Mouse (Mus musculus): ENCODE measurements around the gene Ddi2. TPM values are rescaled to one million over a fixed set of nuclear protein-coding genes. Genes with fewer than 3 reads are reported as not detected.

The Ddi2 gene
- total and polyA plus RNA-seq, 3 experiments, result 8.7 to 29.4 (median 28.6) TPM

DNA sequence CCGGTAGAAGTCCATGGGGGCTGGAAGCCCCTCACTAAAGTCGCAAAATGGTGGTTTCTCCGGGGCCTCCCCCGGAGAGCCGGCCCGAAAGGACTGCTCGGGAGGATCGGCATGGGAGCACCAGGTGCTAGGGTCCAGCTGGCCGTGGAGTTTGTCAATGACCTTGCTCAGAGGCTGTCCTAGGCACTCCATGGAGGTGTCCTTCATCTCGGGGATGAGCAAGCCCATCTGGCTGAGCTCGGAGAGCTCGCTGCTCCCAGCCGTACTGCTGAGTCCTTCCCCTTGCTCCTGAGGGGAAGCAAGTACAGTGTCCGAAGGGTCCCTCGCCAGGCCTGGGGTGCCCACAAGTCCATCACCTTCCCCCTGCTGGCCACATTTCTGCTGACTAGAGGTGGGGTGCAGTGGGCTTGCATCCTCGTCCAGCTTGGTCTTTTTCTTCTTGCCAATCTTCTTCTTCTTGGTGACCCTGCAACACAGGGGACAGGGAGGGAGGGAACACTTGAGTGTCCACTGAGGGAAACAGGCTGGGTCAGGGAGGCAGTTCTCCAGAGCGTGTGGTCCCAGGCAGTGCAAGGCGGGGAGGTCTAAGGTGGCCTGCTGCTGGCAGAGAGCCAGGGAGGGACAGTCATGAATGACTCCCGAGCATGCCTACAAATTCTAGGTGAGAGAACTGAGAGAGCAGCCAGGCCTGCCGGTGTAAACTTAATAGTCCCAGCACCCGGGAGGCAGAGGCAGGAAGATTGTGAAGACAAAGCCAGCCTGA lies 90.9 kb downstream of the Ddi2 start:
- Histone ChIP-seq H3K36me3 (ENCODE audit: control insufficient read depth, insufficient read depth, low read length) (peaks cover 3% of the 10 kb centered on the region), H3K4me3 (no peak overlapping the region), H3K79me2 (replicated peaks; ENCODE audit: control insufficient read depth, insufficient read depth, low read length) (no peaks in the 10 kb centered on the region), H3K27me3 (ENCODE audit: control insufficient read depth, insufficient read depth, low read length) (no peaks in the 10 kb centered on the region), H3K4me1 (ENCODE audit: control insufficient read depth, insufficient read depth, low read length) (no peaks in the 10 kb centered on the region), H3K27ac (no peak overlapping the region), H3K9ac (ENCODE audit: low read depth, low read length) (no peak overlapping the region)
- no peak for TF ChIP-seq CTCF (IDR thresholded peaks at IDR 0.05)
- TF ChIP-seq POLR2A (IDR thresholded peaks at IDR 0.05; ENCODE audit: insufficient read depth, low read depth, low read length), result no peak
- TF ChIP-seq EP300 (IDR thresholded peaks at IDR 0.05; ENCODE audit: insufficient read depth, low read depth, low read length), result no peak
- WGBS, result 86% methylated on average over 21 of the region's 21 CpGs
- no peak for DNase-seq
- intact Hi-C loops (cut with DNase I), result no loop called here

DNA sequence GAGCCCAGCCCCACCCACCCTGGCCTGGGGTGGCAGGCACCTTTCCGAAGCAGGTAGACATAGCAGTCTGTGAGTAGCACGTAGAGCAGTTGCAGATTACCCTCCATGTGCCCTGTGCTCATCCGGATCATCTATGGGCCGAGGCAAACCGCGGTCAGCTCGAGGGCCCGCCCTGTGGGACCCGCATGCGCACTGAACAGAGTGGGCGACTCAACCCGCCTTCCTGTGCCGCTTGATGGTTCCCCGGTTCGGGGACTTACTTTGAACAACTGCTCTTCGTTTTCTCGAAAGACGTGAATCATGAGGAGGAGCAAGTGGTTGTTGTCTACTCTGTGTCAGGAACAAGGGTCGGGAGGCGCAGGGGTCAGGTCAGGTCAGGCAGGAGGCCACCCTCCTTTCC lies 92.0 kb downstream of the Ddi2 start:
- 95% methylated on average over 20 of the region's 20 CpGs for WGBS

DNA sequence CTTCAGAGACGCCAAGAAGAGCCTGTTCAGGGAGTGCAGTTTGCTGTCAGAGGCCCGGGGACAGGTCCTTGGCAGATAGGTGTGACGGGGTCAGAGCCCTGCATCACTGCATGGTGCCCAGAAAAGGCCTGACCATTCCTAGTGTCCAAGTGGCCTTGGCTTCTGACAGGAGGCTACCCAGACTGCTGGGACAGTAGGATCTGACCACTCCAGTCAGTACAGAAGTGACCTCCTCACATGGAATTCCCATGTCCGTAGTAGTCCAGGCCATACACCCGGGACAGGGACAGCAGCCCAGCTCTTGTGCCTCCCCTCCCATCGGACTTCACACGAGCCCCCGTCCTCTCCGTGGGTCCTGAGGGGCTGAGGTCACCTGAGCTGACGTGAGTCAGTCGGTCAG lies 93.2 kb downstream of the Ddi2 start:
- Histone ChIP-seq H3K4me1 (ENCODE audit: control insufficient read depth, insufficient read depth, low read length) (no peaks in the 10 kb centered on the region), H3K27me3 (ENCODE audit: control insufficient read depth, insufficient read depth, low read length) (no peaks in the 10 kb centered on the region), H3K9ac (ENCODE audit: low read depth, low read length) (no peak overlapping the region), H3K4me3 (no peak overlapping the region), H3K36me3 (ENCODE audit: control insufficient read depth, insufficient read depth, low read length) (no peaks in the 10 kb centered on the region), H3K27ac (no peak overlapping the region), H3K79me2 (replicated peaks; ENCODE audit: control insufficient read depth, insufficient read depth, low read length) (no peaks in the 10 kb centered on the region)
- DNase-seq, result no peak
- intact Hi-C loops (cut with DNase I), result no loop called here
- WGBS, result 87% methylated on average over 11 of the region's 11 CpGs
- no peak for TF ChIP-seq CTCF (IDR thresholded peaks at IDR 0.05)
- TF ChIP-seq POLR2A (IDR thresholded peaks at IDR 0.05; ENCODE audit: insufficient read depth, low read depth, low read length), result no peak
- TF ChIP-seq EP300 (IDR thresholded peaks at IDR 0.05; ENCODE audit: insufficient read depth, low read depth, low read length), result no peak

More for the DNA sequence above, 92.0 kb downstream of the Ddi2 start:
- TF ChIP-seq CTCF (IDR thresholded peaks at IDR 0.05) (no peak), EP300 (IDR thresholded peaks at IDR 0.05; ENCODE audit: insufficient read depth, low read depth, low read length) (no peak), POLR2A (IDR thresholded peaks at IDR 0.05; ENCODE audit: insufficient read depth, low read depth, low read length) (no peak)
- no peak overlapping the region for H3K4me3 ChIP-seq
- DNase-seq, result no peak
- no peak overlapping the region for H3K27ac ChIP-seq
- H3K9ac ChIP-seq (ENCODE audit: low read depth, low read length), result no peak overlapping the region
- H3K79me2 ChIP-seq (replicated peaks; ENCODE audit: control insufficient read depth, insufficient read depth, low read length), result no peaks in the 10 kb centered on the region
- intact Hi-C loops (cut with DNase I), result no loop called here
- H3K27me3 ChIP-seq (ENCODE audit: control insufficient read depth, insufficient read depth, low read length), result no peaks in the 10 kb centered on the region
- H3K36me3 ChIP-seq (ENCODE audit: control insufficient read depth, insufficient read depth, low read length), result peaks cover 1% of the 10 kb centered on the region
- no peaks in the 10 kb centered on the region for H3K4me1 ChIP-seq (ENCODE audit: control insufficient read depth, insufficient read depth, low read length)

DNA sequence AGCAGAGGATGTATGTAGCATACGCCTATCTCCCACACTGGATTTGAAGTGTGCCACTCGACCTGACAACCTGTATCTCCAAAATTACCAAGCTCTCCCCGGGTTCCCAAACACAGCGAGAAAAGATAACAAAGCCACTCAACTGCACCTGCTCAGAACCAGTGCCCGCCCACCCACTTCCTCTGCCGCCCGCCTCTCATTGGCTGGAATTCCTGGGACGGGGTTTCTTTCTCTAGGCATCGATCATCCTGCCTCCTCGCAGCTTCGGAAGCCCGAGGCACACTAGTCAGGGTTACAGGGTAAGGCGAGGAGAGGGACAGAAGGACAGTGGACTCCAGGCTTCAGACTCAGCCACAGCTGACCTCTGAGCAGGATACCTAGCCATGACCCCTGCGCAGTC lies 94.6 kb downstream of the Ddi2 start:
- H3K9ac ChIP-seq (ENCODE audit: low read depth, low read length), result no peak overlapping the region
- WGBS, result 80% methylated on average over 14 of the region's 14 CpGs
- H3K27me3 ChIP-seq (ENCODE audit: control insufficient read depth, insufficient read depth, low read length), result no peaks in the 10 kb centered on the region
- no peak for DNase-seq
- H3K79me2 ChIP-seq (replicated peaks; ENCODE audit: control insufficient read depth, insufficient read depth, low read length), result no peaks in the 10 kb centered on the region
- H3K4me3 ChIP-seq, result no peak overlapping the region
- H3K36me3 ChIP-seq (ENCODE audit: control insufficient read depth, insufficient read depth, low read length), result no peaks in the 10 kb centered on the region
- no peak overlapping the region; the same call in 1 of the 2 replicates for H3K27ac ChIP-seq
- intact Hi-C loops (cut with DNase I), result no loop called here
- TF ChIP-seq POLR2A (IDR thresholded peaks at IDR 0.05; ENCODE audit: insufficient read depth, low read depth, low read length), result no peak
- no peak for TF ChIP-seq CTCF (IDR thresholded peaks at IDR 0.05)
- TF ChIP-seq EP300 (IDR thresholded peaks at IDR 0.05; ENCODE audit: insufficient read depth, low read depth, low read length), result no peak
- H3K4me1 ChIP-seq (ENCODE audit: control insufficient read depth, insufficient read depth, low read length), result 0 out of 2 replicates have a peak, but pooled peaks cover 2% of the 10 kb centered on the region

Other genes with a start within 250 kb of the Ddi2 start
- gene Spen, start 184.8 kb downstream of the Ddi2 start, total RNA-seq (2021), result 10 to 100 TPM; 28.0 to 28.9 TPM
- gene Spen, start 184.8 kb downstream of the Ddi2 start, polyA plus RNA-seq (2012; rRNA removed), result 10.7 and 11.5 TPM in 2 replicates
- 100 to 1,000 TPM; 236 to 263 TPM for gene Fblim1, start 117.3 kb downstream of the Ddi2 start, total RNA-seq (2021)
- 297 and 303 TPM in 2 replicates for gene Fblim1, start 117.3 kb downstream of the Ddi2 start, polyA plus RNA-seq (2012; rRNA removed)
- gene Tmem82, start 104.8 kb downstream of the Ddi2 start, total RNA-seq (2021), result 10 to 100 TPM; 16.5 to 20.2 TPM
- gene Tmem82, start 104.8 kb downstream of the Ddi2 start, polyA plus RNA-seq (2012; rRNA removed), result 35.5 and 36.6 TPM in 2 replicates
- gene Slc25a34, start 99.6 kb downstream of the Ddi2 start, total RNA-seq (2021), result 100 to 1,000 TPM; 118 to 132 TPM
- gene Slc25a34, start 99.6 kb downstream of the Ddi2 start, polyA plus RNA-seq (2012; rRNA removed), result 183 and 258 TPM in 2 replicates
- 100 to 1,000 TPM in 1 of 2 experiments, 10 to 100 TPM in 1; 95.2 to 126 TPM for gene Plekhm2, start 58.5 kb downstream of the Ddi2 start, total RNA-seq (2021)
- gene Plekhm2, start 58.5 kb downstream of the Ddi2 start, polyA plus RNA-seq (2012; rRNA removed), result 111 and 144 TPM in 2 replicates
- not detected for gene Rsc1a1, start 37.8 kb downstream of the Ddi2 start, total RNA-seq (2021)
- gene Rsc1a1, start 37.8 kb downstream of the Ddi2 start, polyA plus RNA-seq (2012; rRNA removed), result 4.6 and 8.8 TPM in 2 replicates
- under 1 TPM; 0.23 to 0.32 TPM for gene Agmat, start 23.3 kb upstream of the Ddi2 start, total RNA-seq (2021)
- 0.57 and 1.1 TPM in 2 replicates for gene Agmat, start 23.3 kb upstream of the Ddi2 start, polyA plus RNA-seq (2012; rRNA removed)
- 10 to 100 TPM; 20.4 to 24.9 TPM for gene Dnajc16, start 67.5 kb upstream of the Ddi2 start, total RNA-seq (2021)
- 12.5 and 20.9 TPM in 2 replicates for gene Dnajc16, start 67.5 kb upstream of the Ddi2 start, polyA plus RNA-seq (2012; rRNA removed)
- gene Casp9, start 70.2 kb upstream of the Ddi2 start, total RNA-seq (2021), result 1 to 10 TPM; 7.5 to 8.1 TPM
- 10.0 and 15.5 TPM in 2 replicates for gene Casp9, start 70.2 kb upstream of the Ddi2 start, polyA plus RNA-seq (2012; rRNA removed)
- not detected for gene Cela2a, start 102.7 kb upstream of the Ddi2 start, total RNA-seq (2021)
- 0.26 and 0.62 TPM in 2 replicates for gene Cela2a, start 102.7 kb upstream of the Ddi2 start, polyA plus RNA-seq (2012; rRNA removed)
- not detected for gene Ctrc, start 122.9 kb upstream of the Ddi2 start, total RNA-seq (2021)
- gene Ctrc, start 122.9 kb upstream of the Ddi2 start, polyA plus RNA-seq (2012; rRNA removed), result not detected in 2 replicates
- gene Efhd2, start 151.5 kb upstream of the Ddi2 start, total RNA-seq (2021), result 10 to 100 TPM; 19.4 to 21.2 TPM
- gene Efhd2, start 151.5 kb upstream of the Ddi2 start, polyA plus RNA-seq (2012; rRNA removed), result 28.4 and 33.0 TPM in 2 replicates